Mouse (Mus musculus): ENCODE results near the gene Khdc3. TPM values are rescaled to one million over a fixed set of nuclear protein-coding genes. Genes with fewer than 3 reads are reported as not detected.

The Khdc3 gene
- polyA plus RNA-seq (2014; fragmentation: Nextera tagmentation; extraction: Ambion mirVana), result 0.26 TPM in 1 of 2 replicates, not detected in the other

- Histone ChIP-seq H3K4me2 (ENCODE audit: low read length) (no peak within 1 kb of the TSS), H3K36me3 (ENCODE audit: control insufficient read depth, insufficient read depth, low read length) (no peaks in the 10 kb centered on the region), H3K9ac (ENCODE audit: low read length) (no peak within 1 kb of the TSS), H3K4me3 (ENCODE audit: low read depth, low read length) (no peak within 1 kb of the TSS), H3K27ac (ENCODE audit: low read depth) (no peak within 1 kb of the TSS), H3K9me3 (ENCODE audit: control insufficient read depth, low read length) (no peaks in the 10 kb centered on the region), H3K4me1 (replicated peaks; ENCODE audit: control insufficient read depth, insufficient read depth, low read length) (peaks cover 6% of the 10 kb centered on the region; the same call in 1 of the 2 replicates), H3K27me3 (replicated peaks; ENCODE audit: control insufficient read depth, insufficient read depth, low read length) (peaks cover 20% of the 10 kb centered on the region)
- ATAC-seq (replicated peaks; ENCODE audit: low FRiP score, low TSS enrichment, low read depth), result no peak
- DNase-seq (ENCODE audit: low spot score), result no peak
- 91% methylated on average over 5 of the region's 5 CpGs for WGBS
Observed at GRCm38 (mm10) chr9:73101536-73101935, at the start of gene Khdc3. TSS of gene Khdc3 (plus strand) at chr9:73101836.

GRCm38 (mm10) chr9:73055441-73055911, 46.2 kb upstream of the Khdc3 start:
- Histone ChIP-seq H3K4me1 (replicated peaks; ENCODE audit: control insufficient read depth, insufficient read depth, low read length) (no peaks in the 10 kb centered on the region), H3K9me3 (ENCODE audit: control insufficient read depth, low read length) (no peaks in the 10 kb centered on the region), H3K36me3 (ENCODE audit: control insufficient read depth, insufficient read depth, low read length) (no peaks in the 10 kb centered on the region), H3K4me3 (ENCODE audit: low read depth, low read length) (no peak overlapping the region), H3K27me3 (replicated peaks; ENCODE audit: control insufficient read depth, insufficient read depth, low read length) (no peaks in the 10 kb centered on the region), H3K9ac (ENCODE audit: low read length) (no peak overlapping the region), H3K27ac (ENCODE audit: low read depth) (no peak overlapping the region), H3K4me2 (ENCODE audit: low read length) (no peak overlapping the region)
- ATAC-seq (replicated peaks; ENCODE audit: low FRiP score, low TSS enrichment, low read depth) (no peak), DNase-seq (ENCODE audit: low spot score) (no peak)
- 48% methylated on average over 10 of the region's 10 CpGs for WGBS

- Histone ChIP-seq H3K4me2 (ENCODE audit: low read length) (no peak overlapping the region), H3K27me3 (replicated peaks; ENCODE audit: control insufficient read depth, insufficient read depth, low read length) (no peaks in the 10 kb centered on the region), H3K9me3 (ENCODE audit: control insufficient read depth, low read length) (no peaks in the 10 kb centered on the region), H3K4me3 (ENCODE audit: low read depth, low read length) (no peak overlapping the region), H3K9ac (ENCODE audit: low read length) (no peak overlapping the region), H3K27ac (ENCODE audit: low read depth) (no peak overlapping the region), H3K36me3 (ENCODE audit: control insufficient read depth, insufficient read depth, low read length) (no peaks in the 10 kb centered on the region), H3K4me1 (replicated peaks; ENCODE audit: control insufficient read depth, insufficient read depth, low read length) (peaks cover 7% of the 10 kb centered on the region)
- ATAC-seq (replicated peaks; ENCODE audit: low FRiP score, low TSS enrichment, low read depth) (no peak), DNase-seq (ENCODE audit: low spot score) (no peak)
- 91% methylated on average over 4 of the region's 4 CpGs for WGBS
Observed at GRCm38 (mm10) chr9:73059224-73059623, 42.4 kb upstream of the Khdc3 start.

GRCm38 (mm10) chr9:73063621-73064290, 37.9 kb upstream of the Khdc3 start:
- Histone ChIP-seq H3K4me1 (replicated peaks; ENCODE audit: control insufficient read depth, insufficient read depth, low read length) (peaks cover 25% of the 10 kb centered on the region), H3K9ac (ENCODE audit: low read length) (no peak overlapping the region), H3K4me2 (ENCODE audit: low read length) (peak overlapping the region; percentile 43), H3K27me3 (replicated peaks; ENCODE audit: control insufficient read depth, insufficient read depth, low read length) (no peaks in the 10 kb centered on the region), H3K9me3 (ENCODE audit: control insufficient read depth, low read length) (no peaks in the 10 kb centered on the region), H3K27ac (ENCODE audit: low read depth) (no peak overlapping the region), H3K36me3 (ENCODE audit: control insufficient read depth, insufficient read depth, low read length) (no peaks in the 10 kb centered on the region), H3K4me3 (ENCODE audit: low read depth, low read length) (no peak overlapping the region)
- ATAC-seq (replicated peaks; ENCODE audit: low FRiP score, low TSS enrichment, low read depth), result no peak
- no peak for DNase-seq (ENCODE audit: low spot score)
- 23% methylated on average over 15 of the region's 15 CpGs for WGBS

- no peaks in the 10 kb centered on the region for H3K36me3 ChIP-seq (ENCODE audit: control insufficient read depth, insufficient read depth, low read length)
- no peaks in the 10 kb centered on the region for H3K27me3 ChIP-seq (replicated peaks; ENCODE audit: control insufficient read depth, insufficient read depth, low read length)
- H3K9ac ChIP-seq (ENCODE audit: low read length), result no peak overlapping the region
- H3K4me2 ChIP-seq (ENCODE audit: low read length), result peak overlapping the region; percentile 32
- DNase-seq (ENCODE audit: low spot score) (no peak), ATAC-seq (replicated peaks; ENCODE audit: low FRiP score, low TSS enrichment, low read depth) (no peak)
- no peak overlapping the region for H3K4me3 ChIP-seq (ENCODE audit: low read depth, low read length)
- no peaks in the 10 kb centered on the region for H3K9me3 ChIP-seq (ENCODE audit: control insufficient read depth, low read length)
- H3K4me1 ChIP-seq (replicated peaks; ENCODE audit: control insufficient read depth, insufficient read depth, low read length), result peaks cover 25% of the 10 kb centered on the region
- 20% methylated on average over 10 of the region's 10 CpGs for WGBS
- 0 out of 2 replicates have a peak overlapping the region, but pooled peaks have one; percentile 7 for H3K27ac ChIP-seq (ENCODE audit: low read depth)
Observed at GRCm38 (mm10) chr9:73067086-73067485, 34.5 kb upstream of the Khdc3 start.

GRCm38 (mm10) chr9:73068230-73068679, 33.4 kb upstream of the Khdc3 start:
- Histone ChIP-seq H3K4me3 (ENCODE audit: low read depth, low read length) (no peak overlapping the region), H3K9ac (ENCODE audit: low read length) (no peak overlapping the region), H3K9me3 (ENCODE audit: control insufficient read depth, low read length) (no peaks in the 10 kb centered on the region), H3K36me3 (ENCODE audit: control insufficient read depth, insufficient read depth, low read length) (no peaks in the 10 kb centered on the region), H3K27ac (ENCODE audit: low read depth) (peak overlapping the region; percentile 51; the same call in 1 of the 2 replicates), H3K4me2 (ENCODE audit: low read length) (no peak overlapping the region), H3K4me1 (replicated peaks; ENCODE audit: control insufficient read depth, insufficient read depth, low read length) (peaks cover 25% of the 10 kb centered on the region), H3K27me3 (replicated peaks; ENCODE audit: control insufficient read depth, insufficient read depth, low read length) (no peaks in the 10 kb centered on the region)
- WGBS, result 21% methylated on average over 6 of the region's 6 CpGs
- DNase-seq (ENCODE audit: low spot score) (no peak), ATAC-seq (replicated peaks; ENCODE audit: low FRiP score, low TSS enrichment, low read depth) (no peak; the same call in 1 of the 2 replicates)

GRCm38 (mm10) chr9:73068688-73069087, 32.9 kb upstream of the Khdc3 start:
- Histone ChIP-seq H3K27ac (ENCODE audit: low read depth) (no peak overlapping the region), H3K9me3 (ENCODE audit: control insufficient read depth, low read length) (no peaks in the 10 kb centered on the region), H3K4me1 (replicated peaks; ENCODE audit: control insufficient read depth, insufficient read depth, low read length) (peaks cover 21% of the 10 kb centered on the region), H3K4me3 (ENCODE audit: low read depth, low read length) (no peak overlapping the region), H3K9ac (ENCODE audit: low read length) (no peak overlapping the region), H3K4me2 (ENCODE audit: low read length) (no peak overlapping the region), H3K27me3 (replicated peaks; ENCODE audit: control insufficient read depth, insufficient read depth, low read length) (no peaks in the 10 kb centered on the region), H3K36me3 (ENCODE audit: control insufficient read depth, insufficient read depth, low read length) (no peaks in the 10 kb centered on the region)
- ATAC-seq (replicated peaks; ENCODE audit: low FRiP score, low TSS enrichment, low read depth) (no peak), DNase-seq (ENCODE audit: low spot score) (no peak)
- 68% methylated on average over 6 of the region's 6 CpGs for WGBS

GRCm38 (mm10) chr9:73070971-73071659, 30.5 kb upstream of the Khdc3 start:
- 70% methylated on average over 10 of the region's 10 CpGs for WGBS

More at GRCm38 (mm10) chr9:73070971-73071659, 30.5 kb upstream of the Khdc3 start:
- H3K36me3 ChIP-seq (ENCODE audit: control insufficient read depth, insufficient read depth, low read length), result no peaks in the 10 kb centered on the region
- no peak overlapping the region for H3K27ac ChIP-seq (ENCODE audit: low read depth)
- no peak overlapping the region for H3K4me3 ChIP-seq (ENCODE audit: low read depth, low read length)
- H3K27me3 ChIP-seq (replicated peaks; ENCODE audit: control insufficient read depth, insufficient read depth, low read length), result no peaks in the 10 kb centered on the region
- no peaks in the 10 kb centered on the region for H3K9me3 ChIP-seq (ENCODE audit: control insufficient read depth, low read length)
- no peak for ATAC-seq (replicated peaks; ENCODE audit: low FRiP score, low TSS enrichment, low read depth)
- H3K4me2 ChIP-seq (ENCODE audit: low read length), result no peak overlapping the region
- H3K9ac ChIP-seq (ENCODE audit: low read length), result no peak overlapping the region
- DNase-seq (ENCODE audit: low spot score), result no peak
- H3K4me1 ChIP-seq (replicated peaks; ENCODE audit: control insufficient read depth, insufficient read depth, low read length), result peaks cover 18% of the 10 kb centered on the region

Measured in intestine, embryonic 14.5 days (tissue).